Mouse (Mus musculus): ENCODE measurements around the gene Cab39. TPM values are rescaled to one million over a fixed set of nuclear protein-coding genes. Genes with fewer than 3 reads are reported as not detected.

Cab39 gene
- polyA plus RNA-seq, 1 experiment, result 38.6 TPM

DNA sequence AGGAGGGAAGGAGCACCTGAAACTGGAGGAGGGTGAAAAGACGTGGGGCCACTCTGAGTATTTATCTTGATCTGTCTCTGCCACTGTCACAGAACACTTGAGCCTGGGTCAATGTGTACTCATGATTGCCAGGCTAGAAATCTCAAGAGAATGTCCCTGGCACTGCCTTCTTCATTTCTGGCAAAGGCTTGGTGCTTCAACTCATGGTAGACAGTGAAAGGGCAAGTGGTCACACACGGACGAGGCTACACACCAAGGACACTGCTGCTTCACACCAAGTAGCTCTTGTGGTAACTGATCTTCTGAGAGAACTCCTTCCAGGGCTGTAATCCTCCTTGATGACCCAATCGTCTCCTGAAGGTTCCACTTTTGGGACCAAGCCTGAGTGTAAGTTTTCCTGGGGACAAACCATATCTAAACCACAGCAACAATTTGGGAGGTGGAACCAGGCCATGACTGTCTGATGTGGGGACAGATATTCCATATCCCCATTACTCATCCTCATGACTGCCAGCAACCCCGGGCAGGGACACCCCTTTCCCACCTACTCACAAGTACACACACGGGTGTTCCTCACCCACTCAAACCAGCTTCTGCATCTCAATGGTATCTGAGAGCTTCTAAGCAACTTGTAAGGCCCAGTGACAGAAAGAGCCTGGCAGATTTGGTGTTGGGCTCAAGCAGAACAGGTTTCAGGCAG lies 35.6 kb upstream of the Cab39 start:
- Histone ChIP-seq H3K4me1 (ENCODE audit: control insufficient read depth, insufficient read depth, low read length) (no peaks in the 10 kb centered on the region; the same call in 1 of the 2 replicates), H3K4me3 (ENCODE audit: control insufficient read depth, low read depth, low read length) (no peak overlapping the region), H3K36me3 (ENCODE audit: control insufficient read depth, insufficient read depth, low read length) (no peaks in the 10 kb centered on the region), H3K27ac (ENCODE audit: control insufficient read depth, insufficient read depth, low read depth, low read length) (no peak overlapping the region), H3K27me3 (ENCODE audit: control insufficient read depth, insufficient read depth, low read length) (no peaks in the 10 kb centered on the region)
- no peak for TF ChIP-seq CTCF (IDR thresholded peaks at IDR 0.05; ENCODE audit: control insufficient read depth, insufficient read depth, insufficient replicate concordance, low read depth, low read length)
- TF ChIP-seq POLR2A (IDR thresholded peaks at IDR 0.05; ENCODE audit: control insufficient read depth, low read depth, low read length), result no peak

DNA sequence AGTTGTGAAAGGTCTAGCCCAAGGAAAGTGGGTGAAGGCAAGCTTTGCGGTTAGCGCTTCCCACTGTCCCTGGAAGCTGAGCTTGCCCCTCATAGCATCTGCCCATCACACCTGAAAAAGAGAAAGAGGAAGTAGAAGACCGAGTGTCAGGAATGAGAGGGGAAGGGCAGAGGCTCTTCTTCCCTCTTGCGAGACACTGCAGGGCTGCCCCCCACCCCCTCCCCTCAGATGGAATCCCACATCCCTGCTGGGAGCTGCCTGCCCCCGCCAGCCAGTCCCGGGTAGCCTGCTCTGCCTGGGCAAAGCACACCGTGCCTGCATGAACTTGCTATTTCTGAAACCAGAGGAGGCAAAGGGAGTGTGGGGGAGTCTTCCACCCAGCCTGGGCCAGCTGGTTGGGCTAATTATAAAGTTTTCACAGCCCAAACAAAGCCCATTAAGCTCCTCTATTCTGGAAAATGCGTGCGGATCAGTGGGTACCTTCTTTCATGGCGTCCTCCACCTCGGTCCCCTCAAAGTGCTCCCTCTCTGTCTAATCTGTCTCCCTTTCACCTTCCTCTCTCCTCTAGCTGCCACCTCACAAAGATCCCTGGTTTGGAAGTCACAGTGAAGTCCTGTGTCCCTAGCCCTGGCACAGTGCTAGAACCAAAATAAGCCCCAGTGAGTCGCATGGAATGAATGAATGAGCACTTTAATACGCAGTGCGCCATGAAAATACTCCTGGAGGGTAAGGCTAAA lies 34.8 kb upstream of the Cab39 start:
- no peak overlapping the region for H3K27ac ChIP-seq (ENCODE audit: control insufficient read depth, insufficient read depth, low read depth, low read length)
- H3K4me1 ChIP-seq (ENCODE audit: control insufficient read depth, insufficient read depth, low read length), result no peaks in the 10 kb centered on the region; the same call in 1 of the 2 replicates
- no peaks in the 10 kb centered on the region for H3K36me3 ChIP-seq (ENCODE audit: control insufficient read depth, insufficient read depth, low read length)
- TF ChIP-seq POLR2A (IDR thresholded peaks at IDR 0.05; ENCODE audit: control insufficient read depth, low read depth, low read length) (no peak), CTCF (IDR thresholded peaks at IDR 0.05; ENCODE audit: control insufficient read depth, insufficient read depth, insufficient replicate concordance, low read depth, low read length) (no peak)
- no peak overlapping the region for H3K4me3 ChIP-seq (ENCODE audit: control insufficient read depth, low read depth, low read length)
- no peaks in the 10 kb centered on the region for H3K27me3 ChIP-seq (ENCODE audit: control insufficient read depth, insufficient read depth, low read length)

DNA sequence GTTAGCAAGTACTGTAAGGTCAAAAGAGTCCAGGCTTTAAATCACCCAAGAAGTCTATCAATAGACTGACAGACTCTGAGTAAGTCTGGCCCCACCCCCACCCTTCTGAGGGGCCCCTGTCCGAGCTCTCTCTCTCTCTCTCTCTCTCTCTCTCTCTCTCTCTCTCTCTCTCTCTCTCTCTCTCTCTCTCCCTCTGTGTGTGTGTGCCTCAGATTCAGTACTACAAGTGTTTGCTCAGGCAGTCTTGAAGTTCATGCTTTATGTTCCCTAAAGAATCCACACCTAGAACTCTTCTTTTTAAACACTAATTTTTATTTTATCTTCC lies 34.3 kb upstream of the Cab39 start:
- no peak overlapping the region for H3K27ac ChIP-seq (ENCODE audit: control insufficient read depth, insufficient read depth, low read depth, low read length)
- TF ChIP-seq CTCF (IDR thresholded peaks at IDR 0.05; ENCODE audit: control insufficient read depth, insufficient read depth, insufficient replicate concordance, low read depth, low read length) (no peak), POLR2A (IDR thresholded peaks at IDR 0.05; ENCODE audit: control insufficient read depth, low read depth, low read length) (no peak)
- no peaks in the 10 kb centered on the region for H3K27me3 ChIP-seq (ENCODE audit: control insufficient read depth, insufficient read depth, low read length)
- no peaks in the 10 kb centered on the region for H3K36me3 ChIP-seq (ENCODE audit: control insufficient read depth, insufficient read depth, low read length)
- no peaks in the 10 kb centered on the region; the same call in 1 of the 2 replicates for H3K4me1 ChIP-seq (ENCODE audit: control insufficient read depth, insufficient read depth, low read length)
- H3K4me3 ChIP-seq (ENCODE audit: control insufficient read depth, low read depth, low read length), result no peak overlapping the region

DNA sequence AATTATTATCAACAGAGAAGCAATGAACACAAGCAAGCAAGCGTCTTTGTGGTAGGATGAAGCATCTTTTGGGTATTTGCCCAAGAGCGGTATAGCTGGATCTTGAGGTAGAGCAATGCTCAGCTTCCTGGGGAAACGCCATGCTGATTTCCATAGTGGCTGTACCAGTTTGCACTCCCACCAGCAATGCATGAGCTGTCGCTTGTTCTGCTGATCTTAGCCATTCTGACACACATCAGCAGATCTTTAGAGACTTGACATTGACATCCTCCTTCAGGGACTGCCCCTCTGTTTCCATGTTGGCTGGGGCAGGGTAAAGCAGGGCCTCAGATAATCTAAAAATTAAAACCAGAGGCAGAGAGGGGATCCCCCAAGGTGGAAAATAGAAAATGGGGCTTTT lies 31.6 kb upstream of the Cab39 start:
- no peak overlapping the region for H3K4me3 ChIP-seq (ENCODE audit: control insufficient read depth, low read depth, low read length)
- H3K27ac ChIP-seq (ENCODE audit: control insufficient read depth, insufficient read depth, low read depth, low read length), result no peak overlapping the region
- no peaks in the 10 kb centered on the region for H3K27me3 ChIP-seq (ENCODE audit: control insufficient read depth, insufficient read depth, low read length)
- no peaks in the 10 kb centered on the region for H3K36me3 ChIP-seq (ENCODE audit: control insufficient read depth, insufficient read depth, low read length)
- no peak for TF ChIP-seq POLR2A (IDR thresholded peaks at IDR 0.05; ENCODE audit: control insufficient read depth, low read depth, low read length)
- no peak for TF ChIP-seq CTCF (IDR thresholded peaks at IDR 0.05; ENCODE audit: control insufficient read depth, insufficient read depth, insufficient replicate concordance, low read depth, low read length)
- H3K4me1 ChIP-seq (ENCODE audit: control insufficient read depth, insufficient read depth, low read length), result no peaks in the 10 kb centered on the region; the same call in 1 of the 2 replicates

DNA sequence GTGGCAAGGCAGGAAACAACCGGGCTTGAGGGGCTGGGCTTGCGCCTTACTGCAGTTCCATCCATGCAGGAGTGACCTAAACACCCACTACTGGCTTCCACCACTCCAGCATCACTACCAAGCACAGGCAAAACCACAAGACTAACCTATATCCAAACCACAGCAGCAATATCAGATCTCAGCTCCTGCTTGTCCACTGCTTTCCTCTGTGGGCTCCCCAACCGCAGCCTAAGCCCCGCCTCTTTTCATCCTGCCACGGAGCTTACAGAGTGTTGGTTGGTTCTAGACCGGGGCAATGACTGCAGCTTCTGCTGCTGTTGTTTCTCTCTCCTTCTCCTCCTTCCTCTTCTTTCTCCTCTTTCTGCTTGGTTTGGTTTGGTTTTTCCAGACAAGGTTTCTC lies 29.9 kb upstream of the Cab39 start:
- H3K27ac ChIP-seq (ENCODE audit: control insufficient read depth, insufficient read depth, low read depth, low read length), result no peak overlapping the region
- no peaks in the 10 kb centered on the region; the same call in 1 of the 2 replicates for H3K4me1 ChIP-seq (ENCODE audit: control insufficient read depth, insufficient read depth, low read length)
- H3K4me3 ChIP-seq (ENCODE audit: control insufficient read depth, low read depth, low read length), result no peak overlapping the region
- TF ChIP-seq POLR2A (IDR thresholded peaks at IDR 0.05; ENCODE audit: control insufficient read depth, low read depth, low read length) (no peak), CTCF (IDR thresholded peaks at IDR 0.05; ENCODE audit: control insufficient read depth, insufficient read depth, insufficient replicate concordance, low read depth, low read length) (no peak)
- no peaks in the 10 kb centered on the region for H3K27me3 ChIP-seq (ENCODE audit: control insufficient read depth, insufficient read depth, low read length)
- no peaks in the 10 kb centered on the region for H3K36me3 ChIP-seq (ENCODE audit: control insufficient read depth, insufficient read depth, low read length)

DNA sequence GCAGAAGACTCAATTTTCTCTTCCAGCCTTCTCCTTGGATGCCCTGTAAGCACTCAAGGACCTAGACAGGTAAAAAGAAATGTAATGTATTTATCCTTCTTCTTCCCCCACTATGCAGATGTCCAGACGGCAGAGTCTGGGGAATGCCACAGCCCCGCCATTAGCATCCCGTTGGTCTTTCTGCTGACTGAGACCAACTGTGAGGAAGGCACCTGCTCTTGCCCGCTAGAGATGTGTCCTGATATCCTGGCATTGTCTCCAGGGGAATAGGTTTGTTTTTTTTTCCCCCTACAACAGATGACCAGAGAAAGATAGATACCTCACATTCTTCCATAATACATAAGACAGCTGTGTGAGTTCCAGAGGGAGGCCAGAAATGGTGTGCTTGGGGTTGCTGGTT lies 28.9 kb upstream of the Cab39 start:
- no peaks in the 10 kb centered on the region for H3K36me3 ChIP-seq (ENCODE audit: control insufficient read depth, insufficient read depth, low read length)
- no peaks in the 10 kb centered on the region for H3K27me3 ChIP-seq (ENCODE audit: control insufficient read depth, insufficient read depth, low read length)
- no peak overlapping the region for H3K4me3 ChIP-seq (ENCODE audit: control insufficient read depth, low read depth, low read length)
- H3K4me1 ChIP-seq (ENCODE audit: control insufficient read depth, insufficient read depth, low read length), result no peaks in the 10 kb centered on the region
- no peak overlapping the region for H3K27ac ChIP-seq (ENCODE audit: control insufficient read depth, insufficient read depth, low read depth, low read length)
- no peak for TF ChIP-seq POLR2A (IDR thresholded peaks at IDR 0.05; ENCODE audit: control insufficient read depth, low read depth, low read length)
- no peak for TF ChIP-seq CTCF (IDR thresholded peaks at IDR 0.05; ENCODE audit: control insufficient read depth, insufficient read depth, insufficient replicate concordance, low read depth, low read length)

DNA sequence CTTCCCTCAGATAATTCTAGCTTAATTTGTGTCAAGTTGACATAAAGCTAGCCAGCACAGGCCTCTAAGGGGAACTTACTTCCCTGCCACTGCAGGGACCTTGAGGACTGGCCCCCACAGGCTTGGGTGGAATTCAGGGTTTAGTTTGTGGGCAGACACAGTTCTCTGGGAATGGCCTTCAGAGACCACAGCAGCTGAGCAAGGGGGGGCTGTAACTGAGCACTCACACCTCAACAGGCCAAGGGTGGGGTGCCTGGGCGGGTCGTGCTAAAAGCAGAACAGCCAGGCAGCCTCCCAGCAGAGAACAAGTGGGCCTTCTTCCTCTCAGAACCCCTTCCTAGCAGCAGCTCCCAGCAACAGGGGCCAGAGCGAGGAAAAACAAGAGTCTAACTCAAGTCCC lies 27.1 kb upstream of the Cab39 start:
- Histone ChIP-seq H3K27me3 (ENCODE audit: control insufficient read depth, insufficient read depth, low read length) (no peaks in the 10 kb centered on the region), H3K36me3 (ENCODE audit: control insufficient read depth, insufficient read depth, low read length) (no peaks in the 10 kb centered on the region), H3K27ac (ENCODE audit: control insufficient read depth, insufficient read depth, low read depth, low read length) (no peak overlapping the region), H3K4me3 (ENCODE audit: control insufficient read depth, low read depth, low read length) (no peak overlapping the region), H3K4me1 (ENCODE audit: control insufficient read depth, insufficient read depth, low read length) (no peaks in the 10 kb centered on the region)
- TF ChIP-seq POLR2A (IDR thresholded peaks at IDR 0.05; ENCODE audit: control insufficient read depth, low read depth, low read length) (no peak), CTCF (IDR thresholded peaks at IDR 0.05; ENCODE audit: control insufficient read depth, insufficient read depth, insufficient replicate concordance, low read depth, low read length) (no peak)
